Mouse (Mus musculus) forebrain, embryonic 14.5 days (tissue): Measurements from ENCODE around the gene Fut2. TPM values are rescaled to one million over a fixed set of nuclear protein-coding genes. Genes with fewer than 3 reads are reported as not detected.
A peak's percentile ranks its signal among the peaks of the same experiment; 100 is the strongest.

Experiments
- ATAC-seq: fragments of 200-750 bp; cut with Nextera tagmentation; 2 replicates; pipeline ENCODE4 v1.8.0; 2017; ENCODE audit warnings: mild to moderate bottlenecking, moderate library complexity
- DNase-seq: peaks from one replicate; pipeline ENCODE4 v3.0.0-alpha.2; 2015; ENCODE audit warnings: low spot score
- H3K27ac ChIP-seq: fragments of 300-500 bp; sonication (generic); 2 replicates; pipeline ENCODE4 v1.5.1; 2014; ENCODE audit warnings: low read depth, mild to moderate bottlenecking, control low read depth, low read length, moderate library complexity
- H3K27me3 ChIP-seq: fragments of 300-500 bp; sonication (generic); replicated peaks from 2 replicates; pipeline ENCODE4 v1.6.1; 2014; ENCODE audit warnings: low read length, control low read depth, mixed read lengths; ENCODE audit not compliant: control insufficient read depth, insufficient read depth
- H3K36me3 ChIP-seq: fragments of 300-500 bp; sonication (generic); 2 replicates; pipeline ENCODE4 v1.6.1; 2014; ENCODE audit warnings: low read length, control low read depth; ENCODE audit not compliant: control insufficient read depth, insufficient read depth
- H3K4me1 ChIP-seq: fragments of 300-500 bp; sonication (generic); 2 replicates; pipeline ENCODE4 v1.6.1; 2014; ENCODE audit warnings: antibody characterized with exemption, low read length, control low read depth; ENCODE audit not compliant: control insufficient read depth, insufficient read depth
- H3K4me2 ChIP-seq: fragments of 300-500 bp; sonication (generic); 2 replicates; pipeline ENCODE4 v1.6.1; 2014; ENCODE audit warnings: mild to moderate bottlenecking, control low read depth, low read length
- H3K4me3 ChIP-seq: fragments of 300-500 bp; sonication (generic); 2 replicates; pipeline ENCODE4 v1.5.1; 2014; ENCODE audit warnings: low read depth, low read length, control low read depth
- H3K9ac ChIP-seq: fragments of 300-500 bp; sonication (generic); 2 replicates; pipeline ENCODE4 v1.6.1; 2014; ENCODE audit warnings: mild to moderate bottlenecking, low read length, control low read depth, moderate library complexity
- H3K9me3 ChIP-seq: fragments of 300-500 bp; sonication (generic); replicated peaks from 2 replicates; pipeline ENCODE4 v1.6.1; 2016; ENCODE audit warnings: low read length, control low read depth, mixed read lengths; ENCODE audit not compliant: control insufficient read depth
- WGBS: fragments of 180-500 bp; shearing (Covaris S2); extraction: QIAGEN DNeasy Blood & Tissue Kit; methylation state at CpG from one replicate; pipeline ENCODE4 v1.1.7; 2014; 5-methylcytosine and 5-hydroxymethylcytosine counted together
- polyA plus RNA-seq: library from polyadenylated mRNA; unstranded; fragments of >200 nt; fragmentation: Nextera tagmentation; extraction: Ambion mirVana; gene quantifications from 2 replicates; pipeline ENCODE4 v1.2.1, GENCODE M21; 2014

Gene Fut2
- polyA plus RNA-seq: 0.11 TPM in 1 of 2 replicates, not detected in the other

GRCm38 (mm10) chr7:45666161-45666560 is at the start of gene Fut2:
Fut2 (minus strand) TSS chr7:45666394.
- no peak for ATAC-seq
- DNase-seq: no peak
- Histone ChIP-seq H3K9ac (no peak within 1 kb of the TSS), H3K36me3 (no peaks in the 10 kb centered on the region), H3K4me1 (no peaks in the 10 kb centered on the region), H3K4me2 (no peak within 1 kb of the TSS), H3K4me3 (no peak within 1 kb of the TSS), H3K27me3 (no peaks in the 10 kb centered on the region), H3K9me3 (no peaks in the 10 kb centered on the region), H3K27ac (no peak within 1 kb of the TSS)
- WGBS: 78% methylated on average over 7 of the region's 7 CpGs

- Histone ChIP-seq H3K27ac (peak within 1 kb of the TSS; percentile 46), H3K4me2 (peak within 1 kb of the TSS; percentile 90), H3K9ac (peak within 1 kb of the TSS; percentile 78), H3K36me3 (peaks cover 47% of the 10 kb centered on the region), H3K9me3 (no peaks in the 10 kb centered on the region), H3K4me1 (peaks cover 30% of the 10 kb centered on the region), H3K4me3 (peak within 1 kb of the TSS; percentile 96), H3K27me3 (no peaks in the 10 kb centered on the region)
- peak; percentile 93 for ATAC-seq
- peak; percentile 99 for DNase-seq
- 8% methylated on average over 34 of the region's 34 CpGs for WGBS
Measured at GRCm38 (mm10) chr7:45715090-45715708, 49.0 kb upstream of the Fut2 start, which contains the start of gene Rpl18. Rpl18 (plus strand) TSS chr7:45715457.

GRCm38 (mm10) chr7:45714630-45715089 is 48.5 kb upstream of the Fut2 start:
- H3K27me3 ChIP-seq: no peaks in the 10 kb centered on the region
- H3K9me3 ChIP-seq: no peaks in the 10 kb centered on the region
- DNase-seq (no peak), ATAC-seq (peak; percentile 52)
- H3K4me3 ChIP-seq: peak overlapping the region; percentile 59
- peaks cover 30% of the 10 kb centered on the region for H3K4me1 ChIP-seq
- H3K27ac ChIP-seq: 0 out of 2 replicates have a peak overlapping the region, but pooled peaks have one; percentile 21
- H3K4me2 ChIP-seq: peak overlapping the region; percentile 90
- 12% methylated on average over 14 of the region's 14 CpGs for WGBS
- peaks cover 47% of the 10 kb centered on the region for H3K36me3 ChIP-seq
- H3K9ac ChIP-seq: peak overlapping the region; percentile 78

- ATAC-seq: no peak
- Histone ChIP-seq H3K27me3 (no peaks in the 10 kb centered on the region), H3K9me3 (no peaks in the 10 kb centered on the region), H3K36me3 (peaks cover 42% of the 10 kb centered on the region), H3K9ac (peak overlapping the region; percentile 78), H3K27ac (no peak overlapping the region), H3K4me2 (peak overlapping the region; percentile 90), H3K4me1 (peaks cover 32% of the 10 kb centered on the region), H3K4me3 (peak overlapping the region; percentile 59)
- DNase-seq: no peak
- WGBS: 85% methylated on average over 6 of the region's 6 CpGs
Measured at GRCm38 (mm10) chr7:45713881-45714520, 47.8 kb upstream of the Fut2 start.

- WGBS: 95% methylated on average over 16 of the region's 16 CpGs
- no peak for DNase-seq
- Histone ChIP-seq H3K4me1 (peaks cover 34% of the 10 kb centered on the region), H3K27ac (no peak overlapping the region), H3K36me3 (peaks cover 42% of the 10 kb centered on the region), H3K4me3 (no peak overlapping the region), H3K27me3 (no peaks in the 10 kb centered on the region), H3K9ac (no peak overlapping the region), H3K9me3 (no peaks in the 10 kb centered on the region), H3K4me2 (no peak overlapping the region)
- no peak for ATAC-seq
Measured at GRCm38 (mm10) chr7:45713396-45713795, 47.2 kb upstream of the Fut2 start.

GRCm38 (mm10) chr7:45712022-45712757 is 46.0 kb upstream of the Fut2 start:
- no peak for DNase-seq
- WGBS: 90% methylated on average over 21 of the region's 21 CpGs
- Histone ChIP-seq H3K27me3 (no peaks in the 10 kb centered on the region), H3K4me3 (no peak overlapping the region), H3K9me3 (no peaks in the 10 kb centered on the region), H3K27ac (no peak overlapping the region), H3K4me2 (no peak overlapping the region), H3K36me3 (peaks cover 42% of the 10 kb centered on the region), H3K9ac (no peak overlapping the region), H3K4me1 (peaks cover 44% of the 10 kb centered on the region)
- no peak for ATAC-seq

GRCm38 (mm10) chr7:45711316-45712021 is 45.3 kb upstream of the Fut2 start:
- Histone ChIP-seq H3K4me1 (peaks cover 43% of the 10 kb centered on the region), H3K27ac (no peak overlapping the region), H3K9me3 (no peaks in the 10 kb centered on the region), H3K4me2 (no peak overlapping the region), H3K27me3 (no peaks in the 10 kb centered on the region), H3K4me3 (no peak overlapping the region), H3K9ac (no peak overlapping the region), H3K36me3 (peaks cover 42% of the 10 kb centered on the region)
- WGBS: 93% methylated on average over 24 of the region's 24 CpGs
- DNase-seq (no peak), ATAC-seq (no peak)

- H3K9ac ChIP-seq: no peak overlapping the region
- 0 out of 2 replicates have a peak overlapping the region, but pooled peaks have one; percentile 75 for H3K27ac ChIP-seq
- no peaks in the 10 kb centered on the region for H3K27me3 ChIP-seq
- H3K9me3 ChIP-seq: no peaks in the 10 kb centered on the region
- peaks cover 42% of the 10 kb centered on the region for H3K36me3 ChIP-seq
- no peak for ATAC-seq
- WGBS: 95% methylated on average over 20 of the region's 20 CpGs
- peaks cover 43% of the 10 kb centered on the region for H3K4me1 ChIP-seq
- no peak overlapping the region for H3K4me2 ChIP-seq
- no peak for DNase-seq
- H3K4me3 ChIP-seq: no peak overlapping the region
Measured at GRCm38 (mm10) chr7:45710477-45711191, 44.4 kb upstream of the Fut2 start.
